Mouse (Mus musculus): ENCODE measurements around the gene N4bp3. TPM values are rescaled to one million over a fixed set of nuclear protein-coding genes. Genes with fewer than 3 reads are reported as not detected.
"Not testable (repeated sequence)": the region's sequence is repeated elsewhere in the genome, so short reads cannot be mapped to it uniquely, and the experiment has no call there.

The N4bp3 gene
- total RNA-seq, 4 experiments from 2014 or later, result 9.2 to 10.8 (median 10.3) TPM

GRCm38 (mm10) chr11:51653736-51654135 is 3.1 kb upstream of the N4bp3 start:
- DNase-seq (ENCODE audit: low spot score), result no peak

GRCm38 (mm10) chr11:51652889-51653418 is 2.3 kb upstream of the N4bp3 start:
- DNase-seq (ENCODE audit: low spot score), result no peak

DNA sequence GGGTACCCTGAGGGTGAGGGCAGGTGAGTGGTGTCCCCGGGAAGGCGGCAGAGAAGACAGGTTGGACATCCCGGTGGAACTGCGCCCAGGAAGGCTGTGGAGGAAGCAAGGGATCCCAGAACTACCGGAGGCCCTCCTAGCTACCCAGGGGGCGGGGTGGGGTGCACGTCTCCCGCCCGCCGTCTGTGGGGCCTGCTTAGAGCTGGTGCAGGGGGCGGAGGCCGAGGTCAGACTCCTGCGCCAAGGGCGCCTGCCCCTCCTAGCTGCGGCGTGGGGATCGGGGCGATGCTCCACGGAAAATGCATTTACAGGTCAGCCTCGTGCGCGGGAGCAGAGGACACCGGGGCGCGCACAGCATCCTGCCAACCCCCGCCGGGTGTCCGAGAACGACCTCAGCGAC is 381 bp downstream of the N4bp3 start:
- no peak for DNase-seq (ENCODE audit: low spot score)

- no peak for DNase-seq (ENCODE audit: low spot score)
Observed at GRCm38 (mm10) chr11:51649889-51650199, 798 bp downstream of the N4bp3 start.

GRCm38 (mm10) chr11:51649111-51649888 is 1.3 kb downstream of the N4bp3 start:
- no peak for DNase-seq (ENCODE audit: low spot score)

DNA sequence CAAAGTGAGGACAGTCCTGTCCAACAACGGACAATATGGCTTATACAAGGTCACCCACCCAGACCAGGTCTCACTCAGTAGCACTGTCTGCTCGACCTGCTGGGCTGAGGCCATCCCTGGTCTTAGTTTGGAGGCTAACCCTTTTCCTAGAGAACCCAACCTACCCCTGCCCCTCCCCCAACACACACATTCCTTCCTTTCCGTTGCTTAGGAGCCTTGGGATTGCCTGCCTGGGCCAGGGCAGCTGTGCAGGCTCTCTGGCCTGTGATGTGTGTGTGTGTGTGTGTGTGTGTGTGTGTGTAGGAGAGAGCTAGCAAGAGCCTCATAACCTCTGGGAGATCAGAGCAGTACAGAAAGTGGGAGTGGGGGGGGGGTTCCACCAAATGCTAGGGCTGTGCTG is 2.1 kb downstream of the N4bp3 start:
- DNase-seq (ENCODE audit: low spot score), result no peak

DNA sequence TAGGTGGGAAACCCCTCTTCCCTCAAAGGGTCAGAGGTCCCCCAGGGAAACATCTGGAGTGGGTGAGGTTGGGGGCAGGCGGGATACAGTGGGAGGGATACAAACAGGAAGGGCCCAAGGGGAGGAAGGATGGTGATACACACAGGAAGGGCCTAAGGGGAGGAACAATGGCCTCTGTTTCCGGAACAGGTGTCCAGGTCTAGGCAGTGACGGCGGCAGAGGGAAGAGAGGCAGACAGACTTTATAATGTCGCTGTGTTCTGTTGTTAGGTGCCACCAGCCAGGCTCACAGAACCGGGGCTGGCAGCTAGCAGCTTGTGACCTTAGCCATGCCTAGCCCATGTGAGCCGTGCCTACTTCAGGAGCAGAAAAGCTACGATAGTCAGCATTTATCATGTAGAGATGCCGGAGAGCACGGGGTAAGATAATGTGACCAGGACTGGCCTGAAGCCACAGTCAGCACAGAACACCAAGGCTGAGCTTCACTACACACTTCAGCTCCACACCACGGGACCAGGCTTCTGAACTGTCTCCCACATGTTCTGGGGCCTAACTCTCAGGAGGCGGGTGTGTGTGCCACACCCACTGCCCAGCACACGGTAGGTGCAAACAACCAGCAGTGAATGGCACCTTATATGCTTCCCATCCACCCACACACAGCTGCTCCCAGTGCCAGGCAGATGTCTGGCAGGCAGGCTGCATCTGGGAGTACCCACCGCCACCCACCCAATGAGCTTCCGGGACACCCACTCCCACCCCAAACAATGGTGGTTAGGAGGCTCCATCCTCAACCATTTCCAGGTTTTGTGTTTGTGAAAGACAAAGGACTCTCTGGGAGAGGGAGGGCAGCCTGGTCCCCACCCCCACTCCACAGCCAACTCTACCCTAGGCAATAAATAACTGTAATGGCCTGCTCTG is 3.6 kb downstream of the N4bp3 start:
- peak; percentile 81 for DNase-seq (ENCODE audit: low spot score)

DNA sequence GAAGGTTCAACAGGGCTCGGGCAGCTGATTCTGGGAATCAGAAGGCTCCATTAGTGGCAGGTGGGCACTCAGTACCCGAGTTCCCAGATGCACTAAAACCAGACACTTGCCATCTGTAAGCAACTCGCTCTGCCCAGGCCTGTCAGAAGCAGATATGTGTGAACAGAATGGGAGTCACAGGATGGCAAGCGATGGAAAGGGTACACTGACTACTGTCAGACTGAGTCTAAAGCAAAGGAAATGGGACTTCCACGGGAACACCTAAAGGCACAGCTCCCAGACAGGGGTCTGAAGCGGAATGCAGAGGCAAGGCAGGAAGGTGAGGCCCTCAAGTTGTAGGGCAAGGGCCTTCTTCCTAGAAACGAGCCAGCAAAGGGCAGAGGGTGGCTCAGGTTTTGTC is 4.4 kb downstream of the N4bp3 start:
- no peak for DNase-seq (ENCODE audit: low spot score)

DNA sequence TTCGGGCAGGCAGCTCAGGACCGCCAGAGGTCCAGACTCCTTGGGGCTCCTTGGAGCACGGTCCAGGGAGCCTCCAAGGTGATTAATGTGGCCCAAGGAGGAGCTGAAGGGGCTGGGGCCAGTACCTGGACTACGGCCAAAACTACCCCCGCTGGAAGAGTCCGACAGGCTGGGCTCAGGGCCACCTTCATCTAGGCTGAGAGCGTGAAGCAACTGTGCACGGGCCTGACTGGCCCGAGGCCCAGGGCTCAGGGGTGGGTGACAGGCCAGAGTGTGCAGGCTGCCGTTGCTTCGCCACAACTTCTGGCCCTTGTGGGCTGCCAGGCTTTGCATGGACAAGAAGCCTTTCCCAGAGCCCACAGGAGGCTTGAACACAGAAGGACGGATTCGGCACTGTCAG is 5.3 kb downstream of the N4bp3 start:
- DNase-seq (ENCODE audit: low spot score), result no peak

GRCm38 (mm10) chr11:51644217-51644616 is 6.4 kb downstream of the N4bp3 start:
- no peak for DNase-seq (ENCODE audit: low spot score)

DNA sequence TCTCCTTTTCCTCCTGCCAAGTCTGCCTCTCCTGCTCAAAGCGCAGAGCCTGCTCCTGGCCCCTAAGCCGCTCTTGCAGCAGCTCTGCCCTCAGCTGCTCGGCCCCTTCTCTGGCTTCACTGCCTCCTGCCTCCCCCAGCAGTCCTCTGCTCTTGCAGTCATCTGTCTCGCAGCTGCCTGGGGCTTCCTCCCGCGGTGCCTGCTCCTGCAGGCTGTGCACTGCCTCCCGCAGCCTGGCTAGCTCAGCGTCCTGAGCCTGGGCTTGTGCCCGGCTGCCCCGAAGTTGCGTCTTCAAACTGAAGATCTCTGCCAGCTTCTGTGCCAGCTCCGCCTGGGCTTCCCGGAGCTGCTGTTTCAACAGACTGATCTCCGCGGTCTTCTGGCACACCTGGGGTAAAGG is 6.9 kb downstream of the N4bp3 start:
- no peak for DNase-seq (ENCODE audit: low spot score)

- no peak for DNase-seq (ENCODE audit: low spot score)
Observed at GRCm38 (mm10) chr11:51643202-51643601, 7.4 kb downstream of the N4bp3 start.

- DNase-seq (ENCODE audit: low spot score), result no peak
Observed at GRCm38 (mm10) chr11:51640748-51641147, 9.9 kb downstream of the N4bp3 start.

- DNase-seq (ENCODE audit: low spot score), result no peak
Observed at GRCm38 (mm10) chr11:51638497-51638896, 12.1 kb downstream of the N4bp3 start.

- DNase-seq (ENCODE audit: low spot score), result peak; percentile 52
Observed at GRCm38 (mm10) chr11:51637971-51638414, 12.6 kb downstream of the N4bp3 start.

- peak; percentile 51 for DNase-seq (ENCODE audit: low spot score)
Observed at GRCm38 (mm10) chr11:51636323-51636684, 14.3 kb downstream of the N4bp3 start.

- DNase-seq (ENCODE audit: low spot score), result peak; percentile 89
Observed at GRCm38 (mm10) chr11:51635525-51636322, 14.9 kb downstream of the N4bp3 start, which contains the start of gene Rmnd5b. Gene Rmnd5b (minus strand): TSS chr11:51635896.

- DNase-seq (ENCODE audit: low spot score), result no peak
Observed at GRCm38 (mm10) chr11:51635127-51635524, 15.5 kb downstream of the N4bp3 start.

DNA sequence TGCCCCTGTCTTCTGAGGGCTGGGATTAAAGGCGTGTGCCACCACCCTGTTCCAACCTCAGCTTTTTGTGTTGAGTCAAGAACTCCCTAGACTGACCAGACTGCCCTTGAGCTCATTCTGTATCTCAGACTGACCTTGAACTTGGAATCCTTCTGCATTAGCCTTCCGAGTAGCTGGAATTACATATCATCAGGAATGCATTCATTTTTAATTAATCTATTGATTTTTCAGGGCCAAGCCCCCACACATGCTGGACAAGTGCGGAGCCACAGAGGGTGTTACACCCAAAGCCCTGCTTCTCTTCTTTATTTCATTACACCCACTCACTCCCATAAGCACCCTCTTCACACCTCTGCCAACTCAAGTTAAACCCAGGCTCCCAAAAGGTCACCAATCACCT is 16.9 kb downstream of the N4bp3 start:
- DNase-seq (ENCODE audit: low spot score), result no peak

DNA sequence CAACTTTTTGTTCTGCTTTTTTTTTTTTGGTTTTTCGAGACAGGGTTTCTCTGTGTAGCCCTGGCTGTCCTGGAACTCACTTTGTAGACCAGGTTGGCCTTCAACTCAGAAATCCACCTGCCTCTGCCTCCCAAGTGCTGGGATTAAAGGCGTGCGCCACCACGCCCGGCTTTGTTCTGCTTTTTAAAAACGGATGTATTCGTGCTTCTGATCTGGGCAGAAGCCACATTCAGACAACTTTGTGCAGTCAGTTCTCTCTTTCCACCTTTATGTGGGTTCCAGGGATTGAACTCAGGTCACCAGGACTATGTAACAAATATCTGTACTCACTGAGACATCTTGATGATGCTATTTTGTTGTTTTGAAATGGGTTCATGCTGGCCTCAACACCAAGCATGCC is 17.4 kb downstream of the N4bp3 start:
- DNase-seq (ENCODE audit: low spot score), result not testable (repeated sequence)

GRCm38 (mm10) chr11:51632130-51632753 is 18.4 kb downstream of the N4bp3 start:
- DNase-seq (ENCODE audit: low spot score), result no peak

Data from heart, adult 8-10 months (tissue).